28 mouse cellular contexts compared by ENCODE assay signal in genomic region chr3:41180911-41181310, GRCm38 (mm10).
DNase-seq lines count a peak whose midpoint lies in the region; ATAC-seq and TF ChIP-seq lines count a peak whose summit lies in the region.
"Had no signal": no experiment of that assay in that cellular context is flagged by ENCODE, and none has a peak within 500 bp of the region (broad histone marks: within the 10 kb centered on the region; RNA-seq: fewer than 3 reads in every experiment).

No protein-coding gene starts in this region.

- H3K9ac ChIP-seq in heart, postnatal 0 days (replicated peaks; ENCODE audit: low read depth, low read length) = no peak overlapping the region
- H3K9ac ChIP-seq: embryonic facial prominence, embryonic 13.5 days; forebrain, embryonic 12.5 days; intestine, embryonic 15.5 days; limb, embryonic 12.5 days; liver, embryonic 12.5 days; stomach, embryonic 15.5 days had no signal

- no peaks in the 10 kb centered on the region for H3K27me3 ChIP-seq in heart, postnatal 0 days (ENCODE audit: control insufficient read depth, insufficient read depth, low read length)
- H3K27me3 ChIP-seq: embryonic facial prominence, embryonic 13.5 days; forebrain, embryonic 12.5 days; intestine, embryonic 15.5 days; stomach, embryonic 15.5 days had no signal

- no peak for TF ChIP-seq CTCF in heart, postnatal 0 days (IDR thresholded peaks at IDR 0.05; ENCODE audit: low read depth)

- no peaks in the 10 kb centered on the region for H3K9me3 ChIP-seq in heart, postnatal 0 days (replicated peaks; ENCODE audit: control insufficient read depth, low read length)
- H3K9me3 ChIP-seq: embryonic facial prominence, embryonic 13.5 days; forebrain, embryonic 12.5 days; hindbrain, embryonic 10.5 days; intestine, embryonic 15.5 days; limb, embryonic 12.5 days; liver, embryonic 12.5 days; megakaryocyte, embryonic 14.5 days; stomach, embryonic 15.5 days had no signal

- peak; percentile 93 for DNase-seq in heart, adult 11 months
- no peak for DNase-seq in heart, postnatal 25 days (ENCODE audit: low spot score)
- DNase-seq in testis, postnatal 10 days (ENCODE audit: low spot score) = peak; percentile 29
- DNase-seq in testis, postnatal 14 days (ENCODE audit: low spot score) = no peak
- DNase-seq in heart, postnatal 0 days (ENCODE audit: low spot score) = no peak
- DNase-seq in thymus, postnatal 0 days (ENCODE audit: low spot score) = no peak
- DNase-seq in left cerebral cortex, adult 8-10 months (ENCODE audit: low spot score in 2 of 2) = no peak
- DNase-seq: adrenal gland, postnatal 25 days; cerebellum, adult 8-10 months; cerebellum, postnatal 36 days; embryo, embryonic 11 days; kidney, postnatal 25 days; lung, adult 2 months; midbrain, embryonic 14.5 days; thymus, adult 2 months had no signal

- intact Hi-C loops in heart, postnatal 25 days (cut with DNase I) = loop anchor here (5.0 kb wide), 3 partner anchors 46 to 421 kb away; no protein-coding TSS in a partner anchor

- peak overlapping the region; percentile 2; the same call in 1 of the 2 replicates for H3K27ac ChIP-seq in heart, postnatal 0 days (ENCODE audit: low read depth)
- H3K27ac ChIP-seq: embryonic facial prominence, embryonic 13.5 days; forebrain, embryonic 12.5 days; hindbrain, embryonic 10.5 days; intestine, embryonic 15.5 days; layer of hippocampus, adult 2 months; limb, embryonic 12.5 days; stomach, embryonic 15.5 days had no signal

- 33% methylated on average over 7 of the region's 7 CpGs for WGBS in heart, postnatal 0 days

- H3K36me3 ChIP-seq in heart, postnatal 0 days (replicated peaks; ENCODE audit: control insufficient read depth, insufficient read depth, low read length) = no peaks in the 10 kb centered on the region
- H3K36me3 ChIP-seq: embryonic facial prominence, embryonic 13.5 days; forebrain, embryonic 12.5 days; hindbrain, embryonic 10.5 days; intestine, embryonic 15.5 days; limb, embryonic 12.5 days; liver, embryonic 12.5 days; stomach, embryonic 15.5 days had no signal

- H3K4me2 ChIP-seq in heart, postnatal 0 days (ENCODE audit: low read depth, low read length) = no peak overlapping the region
- H3K4me2 ChIP-seq: embryonic facial prominence, embryonic 13.5 days; forebrain, embryonic 12.5 days; intestine, embryonic 15.5 days; limb, embryonic 12.5 days; liver, embryonic 12.5 days; stomach, embryonic 15.5 days had no signal

- TF ChIP-seq EP300 in heart, postnatal 0 days (IDR thresholded peaks at IDR 0.05; ENCODE audit: low read depth) = no peak

- H3K4me1 ChIP-seq in heart, postnatal 0 days (ENCODE audit: control insufficient read depth, insufficient read depth) = peaks cover 6% of the 10 kb centered on the region

- no peak for ATAC-seq in heart, postnatal 0 days (ENCODE audit: insufficient read depth, low read depth)
- ATAC-seq in monocyte, adult 5-6 weeks (replicated peaks; ENCODE audit: insufficient number of reproducible peaks, low FRiP score, low TSS enrichment, poor library complexity, severe bottlenecking) = no peak
- ATAC-seq: hindbrain, embryonic 16.5 days; intestine, embryonic 15.5 days; liver, embryonic 12.5 days had no signal

- H3K4me3 ChIP-seq in heart, postnatal 0 days (ENCODE audit: low read depth, low read length) = no peak overlapping the region
- H3K4me3 ChIP-seq: embryonic facial prominence, embryonic 13.5 days; erythroblast, embryonic 14.5 days; forebrain, embryonic 12.5 days; hindbrain, embryonic 10.5 days; intestine, embryonic 15.5 days; layer of hippocampus, adult 2 months; limb, embryonic 12.5 days; liver, embryonic 12.5 days; megakaryocyte, embryonic 14.5 days; myocyte; stomach, embryonic 15.5 days had no signal

Comparison
In these comparisons a context has a peak if more than half of its experiments do, and no peak if none do; other contexts are left out.
1. DNase-seq: peak in heart, adult 11 months (single experiment) and testis, postnatal 10 days (single experiment); none in heart, postnatal 25 days (single experiment), testis, postnatal 14 days (single experiment), heart, postnatal 0 days (single experiment), thymus, postnatal 0 days (single experiment) and left cerebral cortex, adult 8-10 months (0 of 2).